Mouse (Mus musculus) erythroblast, adult 5-6 weeks (primary cell): ENCODE data around the gene Zdhhc19. TPM values are rescaled to one million over a fixed set of nuclear protein-coding genes. Genes with fewer than 3 reads are reported as not detected.
"Not testable (repeated sequence)": the region's sequence is repeated elsewhere in the genome, so short reads cannot be mapped to it uniquely, and the experiment has no call there.

ENCODE experiments used
- ATAC-seq: replicated peaks from 2 replicates; pipeline ENCODE4 v1.8.0; 2016; ENCODE audit warnings: moderate number of reproducible peaks, mild to moderate bottlenecking, moderate TSS enrichment, inconsistent platforms; ENCODE audit not compliant: poor library complexity, low FRiP score, severe bottlenecking
- total RNA-seq, 2 experiments: library from RNA; stranded (forward) in 1 of 2; stranded (reverse) in 1 of 2; fragments of 150-400 nt in 1 of 2; fragments of 200-764, 138-1000 nt in 1 of 2; gene quantifications; 2 replicates each; pipeline versions ENCODE4 v1.2.3 to v1.2.4; 2015 to 2017; ENCODE audit warnings: low replicate concordance in 2 of 2

Zdhhc19 gene
- total RNA-seq, 2 experiments from 2014 or later, result not detected

DNA sequence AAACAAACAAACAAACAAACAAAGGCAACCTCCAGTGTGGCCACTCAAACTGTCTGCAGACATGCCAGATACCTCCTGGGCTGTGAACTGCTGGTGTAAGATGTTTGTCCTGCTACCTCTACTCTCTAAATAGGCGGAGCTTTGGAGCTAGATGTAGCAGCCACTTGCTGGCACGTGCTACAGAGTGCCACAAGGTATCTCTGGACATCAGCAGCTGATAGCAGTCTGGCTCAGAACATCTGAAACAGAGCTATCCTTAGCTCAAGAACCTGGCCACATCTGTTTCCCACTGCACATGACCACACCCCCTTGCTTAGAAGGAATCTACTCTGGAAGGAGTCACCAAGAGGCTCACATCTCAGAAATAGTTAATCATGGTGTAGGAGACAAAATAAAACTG, 10.9 kb upstream of the Zdhhc19 start:
- ATAC-seq, result no peak

DNA sequence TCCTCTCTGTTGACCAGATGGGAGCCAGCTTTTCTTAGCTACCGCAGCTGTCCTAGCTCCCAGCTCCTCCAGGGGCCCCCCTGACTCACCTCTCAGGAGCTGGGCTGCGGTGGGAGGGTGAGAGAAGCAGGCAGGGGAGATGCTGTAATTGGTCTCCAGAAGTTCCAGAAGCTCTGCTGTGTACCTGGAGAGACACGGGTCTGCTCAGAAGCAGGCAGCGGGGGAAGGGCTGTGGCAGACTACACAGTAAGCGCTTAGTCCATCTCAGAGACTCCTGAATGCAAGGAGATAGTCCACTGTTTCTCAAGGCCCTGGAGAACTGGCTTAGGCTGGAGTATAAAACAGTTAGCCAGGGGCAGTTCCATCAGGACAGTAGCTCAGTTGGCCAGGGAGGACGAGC, 10.0 kb upstream of the Zdhhc19 start:
- ATAC-seq, result no peak

DNA sequence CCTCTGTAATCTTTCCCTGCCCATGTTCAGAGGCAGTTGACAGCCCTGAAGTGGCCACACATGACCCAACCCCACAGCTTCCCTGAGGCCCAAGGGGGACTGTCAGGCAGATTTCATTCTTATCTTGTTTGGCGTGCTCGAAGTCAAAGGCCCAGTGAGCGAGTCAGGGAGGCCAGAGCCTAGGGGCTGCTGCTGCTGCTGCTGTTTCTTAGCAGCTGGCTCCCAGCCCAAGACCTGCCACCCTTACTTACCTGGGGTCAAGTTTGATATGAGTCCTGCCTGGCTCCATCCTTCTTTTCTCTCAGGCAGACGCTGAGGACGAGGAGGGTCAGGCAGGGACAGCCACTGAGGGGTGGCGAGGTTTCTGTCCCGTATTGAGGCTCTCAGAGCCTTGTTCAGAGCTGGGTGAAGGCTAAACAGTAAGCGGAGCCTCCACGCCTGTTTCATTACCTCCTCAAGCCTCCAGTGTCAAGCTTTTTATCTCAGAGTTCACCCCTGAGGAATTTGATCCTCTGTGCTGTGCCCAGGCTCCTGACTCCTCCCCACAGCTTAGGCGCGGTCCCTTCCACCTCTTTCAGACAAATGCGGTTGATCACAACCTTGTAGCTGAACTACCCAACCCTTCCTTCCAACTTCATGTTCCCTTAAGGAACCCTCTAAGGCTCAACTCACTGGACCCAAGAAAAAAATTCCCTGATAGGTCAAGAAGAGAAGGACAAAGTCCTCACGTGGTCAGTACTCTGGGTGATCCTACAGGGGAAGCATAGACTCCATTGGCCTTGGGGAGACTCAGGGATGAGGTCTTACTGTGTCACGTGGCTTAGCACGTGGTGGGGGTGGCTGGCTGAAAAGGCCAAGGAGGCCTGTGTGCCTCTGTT, 8.6 kb upstream of the Zdhhc19 start, which contains the start of gene Slc51a:
Gene Slc51a, minus strand, starts transcription at position 646 of the 878 bp plus-strand sequence.
- peak; percentile 72 for ATAC-seq

DNA sequence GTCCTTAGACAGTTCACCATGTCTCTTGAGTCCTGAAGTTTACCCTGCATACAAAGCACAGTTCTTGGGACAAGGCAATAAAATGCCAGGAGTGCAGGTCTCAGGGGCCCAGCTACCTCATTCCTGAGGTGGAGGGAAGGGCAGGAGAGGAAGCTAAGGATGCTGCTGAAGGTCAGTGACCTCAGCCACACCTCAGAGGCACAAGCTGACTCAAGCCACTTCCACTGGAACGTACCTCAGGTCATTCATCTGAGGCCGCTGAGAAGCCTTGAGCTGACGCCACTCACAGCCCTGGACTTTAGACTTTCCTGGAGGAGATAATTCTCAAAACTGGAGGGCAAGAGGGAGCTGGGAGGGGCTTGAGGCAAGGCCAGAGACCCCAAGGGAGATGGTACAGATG, 7.1 kb upstream of the Zdhhc19 start:
- ATAC-seq, result no peak

DNA sequence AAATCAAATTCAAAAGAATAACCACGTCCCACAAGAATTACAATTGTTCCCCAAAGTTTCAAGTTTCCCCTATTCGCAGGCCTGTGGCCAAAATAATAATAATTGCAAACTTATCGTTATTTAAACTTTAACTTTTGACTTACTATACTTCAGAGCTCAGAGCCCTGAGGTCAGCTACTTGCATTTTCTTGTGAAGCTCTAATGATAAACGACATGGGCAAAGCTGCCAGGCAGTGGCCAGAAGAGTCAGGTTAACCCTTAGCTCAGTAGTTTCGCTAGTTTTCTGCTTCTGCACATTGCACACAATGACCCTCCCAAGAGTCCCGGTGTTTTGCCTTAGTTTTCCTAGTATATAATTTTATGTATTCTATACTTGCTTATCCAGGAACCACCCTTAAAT, 1.7 kb upstream of the Zdhhc19 start:
- not testable (repeated sequence) for ATAC-seq

- ATAC-seq, result no peak
Measured at GRCm38 (mm10) chr16:32498996-32499395, 2.9 kb downstream of the Zdhhc19 start.

DNA sequence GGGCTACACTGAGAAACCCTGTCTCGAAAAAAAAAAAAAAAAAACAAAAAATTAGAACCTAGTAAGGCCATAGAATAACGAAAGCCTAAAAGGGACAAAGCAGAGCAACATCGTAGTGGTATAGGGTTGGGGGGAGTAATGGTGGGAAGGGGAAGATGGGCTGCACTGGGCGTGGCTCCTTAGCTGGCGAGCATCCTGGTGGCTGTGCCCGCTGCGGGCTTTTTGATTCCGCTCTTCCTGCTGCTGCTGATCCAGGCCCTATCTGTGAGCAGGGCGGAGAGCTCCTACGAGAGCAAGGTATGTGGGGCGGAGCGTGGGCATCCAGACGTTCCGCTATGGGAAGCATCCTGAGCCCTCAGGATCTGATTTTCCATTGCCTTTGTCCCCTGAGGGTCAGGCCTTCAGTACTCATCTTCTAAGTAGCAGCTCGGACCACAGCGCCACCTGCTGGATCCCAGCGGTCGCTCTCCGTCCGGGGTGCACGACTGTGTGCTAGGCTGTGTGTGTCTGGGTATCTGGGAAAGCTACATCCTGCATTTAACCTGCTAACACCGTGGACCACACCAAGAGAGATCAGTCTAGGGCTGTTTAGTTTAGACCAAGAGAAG, 3.5 kb downstream of the Zdhhc19 start:
- peak; percentile 85 for ATAC-seq

GRCm38 (mm10) chr16:32501459-32501858, 5.4 kb downstream of the Zdhhc19 start:
- no peak for ATAC-seq

- ATAC-seq, result no peak
Measured at GRCm38 (mm10) chr16:32502621-32503335, 6.7 kb downstream of the Zdhhc19 start.

DNA sequence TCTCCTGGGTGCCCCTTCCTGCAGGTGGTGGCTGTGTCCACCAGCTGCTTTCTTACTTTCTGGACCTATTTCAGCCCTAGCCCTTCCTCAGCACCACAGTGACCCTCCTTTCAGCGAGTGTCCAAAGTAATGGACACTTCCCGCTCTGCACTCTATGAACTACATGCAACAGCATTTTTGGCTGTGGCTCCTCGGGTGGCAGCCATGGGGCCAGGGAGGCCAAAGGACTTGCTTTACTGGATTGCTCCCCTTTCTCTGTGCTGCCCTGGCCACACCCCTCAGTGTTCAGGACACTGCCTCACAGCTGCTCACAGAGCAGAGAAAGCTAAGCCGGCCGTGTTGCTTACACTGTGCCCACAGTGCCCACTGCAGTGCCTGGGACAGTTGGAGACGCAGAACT, 7.6 kb downstream of the Zdhhc19 start:
- no peak for ATAC-seq

- ATAC-seq, result no peak
Measured at GRCm38 (mm10) chr16:32506298-32506697, 10.2 kb downstream of the Zdhhc19 start.

DNA sequence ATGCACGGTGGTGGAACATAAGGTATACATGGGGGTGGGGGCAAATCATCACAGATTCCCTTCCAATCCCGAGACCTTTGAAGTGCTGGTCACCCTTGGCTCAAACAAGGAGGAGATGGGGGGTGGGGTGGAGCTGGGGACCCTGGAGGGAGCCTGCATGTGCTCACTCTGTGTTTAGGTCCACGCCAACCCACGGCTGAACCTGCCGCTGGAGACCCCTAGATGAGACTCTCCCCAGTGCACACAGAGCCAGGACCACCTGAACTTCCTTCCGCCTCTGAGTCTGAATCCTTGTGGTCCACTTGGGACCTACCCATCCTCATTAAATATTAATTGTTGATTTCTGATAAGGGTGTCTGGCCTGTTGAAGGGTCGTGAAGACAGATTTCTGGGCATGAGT, 10.8 kb downstream of the Zdhhc19 start:
- ATAC-seq, result no peak

- peak; percentile 54 for ATAC-seq
Measured at GRCm38 (mm10) chr16:32507407-32507806, 11.3 kb downstream of the Zdhhc19 start.

- ATAC-seq, result no peak
Measured at GRCm38 (mm10) chr16:32508035-32508434, 12.0 kb downstream of the Zdhhc19 start.

DNA sequence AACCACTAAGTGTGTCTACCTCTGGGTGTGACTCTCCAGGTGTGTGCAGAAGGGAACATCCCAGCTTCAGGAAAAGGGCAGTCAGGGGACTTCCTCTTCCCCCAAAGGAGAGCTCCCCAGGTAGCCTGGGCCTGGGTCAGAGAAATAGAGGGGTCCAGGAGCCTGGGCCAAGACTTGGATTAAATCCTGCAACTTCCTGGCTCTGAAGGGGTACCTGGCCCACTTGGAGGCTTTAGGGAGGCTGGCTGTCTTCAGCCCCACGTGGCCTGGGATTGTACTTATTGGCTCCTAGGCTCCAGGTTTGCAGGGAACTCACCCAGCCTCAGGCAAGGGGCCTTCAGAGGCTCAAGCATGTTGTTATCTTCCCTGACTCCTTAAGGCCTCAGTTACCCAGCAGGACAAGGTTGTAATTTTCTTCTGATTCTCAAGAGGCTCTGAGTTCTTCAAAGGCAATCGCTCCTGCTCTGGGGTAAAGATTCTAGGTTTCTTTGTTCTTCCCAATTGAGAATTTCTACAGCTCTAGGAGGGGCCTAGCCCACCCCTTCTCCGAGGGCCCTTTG, 12.5 kb downstream of the Zdhhc19 start:
- no peak for ATAC-seq

GRCm38 (mm10) chr16:32509066-32509942, 13.2 kb downstream of the Zdhhc19 start:
- ATAC-seq, result peak; percentile 68

- no peak for ATAC-seq
Measured at GRCm38 (mm10) chr16:32510399-32511337, 14.6 kb downstream of the Zdhhc19 start.

DNA sequence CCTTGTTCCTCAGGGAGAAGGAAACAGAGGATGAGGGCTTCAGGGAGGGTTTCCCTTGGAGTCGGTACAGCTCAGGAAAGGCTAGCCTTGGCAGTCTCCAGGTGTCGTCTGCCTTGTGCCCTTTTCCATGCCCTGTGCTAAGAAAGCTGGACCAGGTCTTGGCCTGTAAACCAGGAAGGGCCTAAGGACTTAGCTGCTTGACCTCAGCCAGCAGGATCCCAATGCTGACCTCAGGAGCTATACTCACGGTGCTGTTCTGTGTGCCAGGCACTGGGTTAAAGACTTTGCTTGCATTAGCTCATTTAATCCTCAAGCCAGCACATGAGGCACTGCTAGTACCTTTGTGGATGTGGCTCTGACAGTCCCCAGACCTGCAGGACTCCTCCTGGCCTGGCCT, 15.3 kb downstream of the Zdhhc19 start:
- ATAC-seq, result no peak
